In genomic region chr1:134066554-134066953, GRCm38 (mm10) we compare ENCODE assay signal across 10 mouse cellular contexts. TPM values are rescaled to one million over a fixed set of nuclear protein-coding genes. Genes with fewer than 3 reads are reported as not detected.
DNase-seq lines count a peak whose midpoint lies in the region; ATAC-seq and TF ChIP-seq lines count a peak whose summit lies in the region.
"Had no signal": no experiment of that assay in that cellular context is flagged by ENCODE, and none has a peak within 500 bp of the region (broad histone marks: within the 10 kb centered on the region; RNA-seq: fewer than 3 reads in every experiment).

No protein-coding gene starts in this region.

- H3K36me3 ChIP-seq in kidney, embryonic 16.5 days (ENCODE audit: insufficient read depth, low read length): no peaks in the 10 kb centered on the region
- H3K36me3 ChIP-seq in embryonic facial prominence, embryonic 12.5 days: no peaks in the 10 kb centered on the region
- H3K36me3 ChIP-seq in limb, embryonic 14.5 days (ENCODE audit: control insufficient read depth, insufficient read depth, low read length): no peaks in the 10 kb centered on the region

- 38% methylated on average over 3 of the region's 3 CpGs for WGBS in kidney, embryonic 16.5 days
- WGBS in embryonic facial prominence, embryonic 12.5 days: 49% methylated on average over 3 of the region's 3 CpGs
- WGBS in limb, embryonic 14.5 days: 45% methylated on average over 3 of the region's 3 CpGs

- no peak for TF ChIP-seq POLR2A in limb, embryonic 14.5 days (IDR thresholded peaks at IDR 0.05; ENCODE audit: borderline replicate concordance, extremely low read depth, insufficient read depth, insufficient read length)

- H3K4me2 ChIP-seq in kidney, embryonic 16.5 days (replicated peaks; ENCODE audit: low read depth, low read length): no peak overlapping the region
- H3K4me2 ChIP-seq in embryonic facial prominence, embryonic 12.5 days (replicated peaks): no peak overlapping the region
- no peak overlapping the region for H3K4me2 ChIP-seq in limb, embryonic 14.5 days (replicated peaks; ENCODE audit: low read depth, low read length, severe bottlenecking)

- H3K9me3 ChIP-seq in kidney, embryonic 16.5 days (ENCODE audit: low read length): no peaks in the 10 kb centered on the region
- H3K9me3 ChIP-seq in embryonic facial prominence, embryonic 12.5 days: no peaks in the 10 kb centered on the region
- H3K9me3 ChIP-seq in limb, embryonic 14.5 days (ENCODE audit: control insufficient read depth, low read length): no peaks in the 10 kb centered on the region

- no peak overlapping the region for H3K4me3 ChIP-seq in kidney, embryonic 16.5 days (ENCODE audit: low read length)
- no peak overlapping the region for H3K4me3 ChIP-seq in embryonic facial prominence, embryonic 12.5 days
- H3K4me3 ChIP-seq in limb, embryonic 14.5 days (replicated peaks; ENCODE audit: low read length): no peak overlapping the region
- H3K4me3 ChIP-seq in left cerebral cortex, adult 2 months: no peak overlapping the region

- ATAC-seq in kidney, embryonic 16.5 days (ENCODE audit: low FRiP score, low TSS enrichment): no peak
- no peak for ATAC-seq in embryonic facial prominence, embryonic 12.5 days (ENCODE audit: insufficient number of reproducible peaks, insufficient read depth, low FRiP score, low TSS enrichment)
- ATAC-seq in limb, embryonic 14.5 days (ENCODE audit: low FRiP score, low read depth): no peak
- ATAC-seq in frontal cortex, adult (ENCODE audit: low TSS enrichment): no peak

- H3K27me3 ChIP-seq in kidney, embryonic 16.5 days (ENCODE audit: insufficient read depth, low read length): no peaks in the 10 kb centered on the region
- H3K27me3 ChIP-seq in embryonic facial prominence, embryonic 12.5 days: no peaks in the 10 kb centered on the region
- H3K27me3 ChIP-seq in limb, embryonic 14.5 days (ENCODE audit: control insufficient read depth, insufficient read depth, low read length): no peaks in the 10 kb centered on the region

- H3K27ac ChIP-seq in kidney, embryonic 16.5 days (ENCODE audit: low read length): peak overlapping the region; percentile 37
- peak overlapping the region; percentile 32 for H3K27ac ChIP-seq in embryonic facial prominence, embryonic 12.5 days
- 0 out of 2 replicates have a peak overlapping the region, but pooled peaks have one; percentile 38 for H3K27ac ChIP-seq in limb, embryonic 14.5 days (replicated peaks; ENCODE audit: low read depth, low read length)
- no peak overlapping the region for H3K27ac ChIP-seq in left cerebral cortex, adult 2 months

- DNase-seq in kidney, postnatal 10 days: no peak
- peak; percentile 32 for DNase-seq in CD4-positive helper T cell, adult 2 months (ENCODE audit: low read depth, low spot score)
- DNase-seq in limb, embryonic 14.5 days (ENCODE audit: low spot score): no peak
- DNase-seq in left cerebral cortex, postnatal 4 days: no peak
- no peak for DNase-seq in left cerebral cortex, adult 2 months (ENCODE audit: extremely low spot score in 1 of 2, low spot score in 2 of 2)
- DNase-seq: cerebellum, adult 11-12 months; right cerebral cortex, postnatal 14 days had no signal

- H3K9ac ChIP-seq in kidney, embryonic 16.5 days (replicated peaks; ENCODE audit: low read length): no peak overlapping the region
- no peak overlapping the region for H3K9ac ChIP-seq in embryonic facial prominence, embryonic 12.5 days
- H3K9ac ChIP-seq in limb, embryonic 14.5 days (ENCODE audit: low read depth, low read length, severe bottlenecking): no peak overlapping the region

- H3K4me1 ChIP-seq in kidney, embryonic 16.5 days (ENCODE audit: insufficient read depth, low read length): peaks cover 83% of the 10 kb centered on the region
- H3K4me1 ChIP-seq in embryonic facial prominence, embryonic 12.5 days: peaks cover 77% of the 10 kb centered on the region
- H3K4me1 ChIP-seq in limb, embryonic 14.5 days (ENCODE audit: control insufficient read depth, insufficient read depth, low read length): peaks cover 51% of the 10 kb centered on the region

- TF ChIP-seq CTCF in left cerebral cortex, adult 2 months (IDR thresholded peaks at IDR 0.05): no peak

- intact Hi-C loops in left cerebral cortex, postnatal 4 days (cut with DNase I): no loop called here
- intact Hi-C loops in left cerebral cortex, adult 2 months (cut with DNase I): no loop called here

RNA-seq across cellular contexts. Expression of gene Btg2, which starts 12.4 kb away (rescaled TPM):
- polyA plus RNA-seq in kidney, embryonic 16.5 days (2015; fragmentation: Nextera tagmentation; extraction: Ambion mirVana): 36.2 and 38.2 TPM in 2 replicates
- 34.2 and 37.5 TPM in 2 replicates for polyA plus RNA-seq in embryonic facial prominence, embryonic 12.5 days (2016; fragmentation: Nextera tagmentation; extraction: Ambion mirVana)
- polyA plus RNA-seq in limb, embryonic 14.5 days (2012; rRNA removed): 18.6 TPM in 2 replicates
- 26.2 and 26.4 TPM in 2 replicates for polyA plus RNA-seq in limb, embryonic 14.5 days (2014; fragmentation: Nextera tagmentation; extraction: Ambion mirVana)
- 1 to 10 TPM; 7.9 to 8.1 TPM for total RNA-seq in left cerebral cortex, postnatal 4 days (2021)
- total RNA-seq in left cerebral cortex, adult 2 months (2021): 10 to 100 TPM; 26.2 to 28.3 TPM

RNA-seq across cellular contexts. Expression of gene Fmod, which starts 29.5 kb away (rescaled TPM):
- 12.5 and 17.1 TPM in 2 replicates for polyA plus RNA-seq in kidney, embryonic 16.5 days (2015; fragmentation: Nextera tagmentation; extraction: Ambion mirVana)
- 6.2 and 7.2 TPM in 2 replicates for polyA plus RNA-seq in embryonic facial prominence, embryonic 12.5 days (2016; fragmentation: Nextera tagmentation; extraction: Ambion mirVana)
- polyA plus RNA-seq in limb, embryonic 14.5 days (2012; rRNA removed): 86.7 and 105 TPM in 2 replicates
- 75.1 and 79.5 TPM in 2 replicates for polyA plus RNA-seq in limb, embryonic 14.5 days (2014; fragmentation: Nextera tagmentation; extraction: Ambion mirVana)
- total RNA-seq in left cerebral cortex, postnatal 4 days (2021): 10 to 100 TPM; 19.0 to 20.0 TPM
- total RNA-seq in left cerebral cortex, adult 2 months (2021): 10 to 100 TPM; 15.8 to 23.8 TPM

RNA-seq across cellular contexts. Expression of gene Chit1, which starts 44.5 kb away (rescaled TPM):
- 0.17 and 0.21 TPM in 2 replicates for polyA plus RNA-seq in kidney, embryonic 16.5 days (2015; fragmentation: Nextera tagmentation; extraction: Ambion mirVana)
- not detected in 2 replicates for polyA plus RNA-seq in embryonic facial prominence, embryonic 12.5 days (2016; fragmentation: Nextera tagmentation; extraction: Ambion mirVana)
- 0.33 TPM in 2 replicates for polyA plus RNA-seq in limb, embryonic 14.5 days (2012; rRNA removed)
- 0.18 and 0.30 TPM in 2 replicates for polyA plus RNA-seq in limb, embryonic 14.5 days (2014; fragmentation: Nextera tagmentation; extraction: Ambion mirVana)
- total RNA-seq in left cerebral cortex, postnatal 4 days (2021): under 1 TPM; 0.48 to 0.54 TPM
- not detected for total RNA-seq in left cerebral cortex, adult 2 months (2021)
